Mouse (Mus musculus): Measurements from ENCODE around the gene Lingo2. TPM values are rescaled to one million over a fixed set of nuclear protein-coding genes. Genes with fewer than 3 reads are reported as not detected.
"Not testable (repeated sequence)": the region's sequence is repeated elsewhere in the genome, so short reads cannot be mapped to it uniquely, and the experiment has no call there.

The Lingo2 gene
- polyA plus RNA-seq, 1 experiment from 2014 or later, result 9.9 TPM

DNA sequence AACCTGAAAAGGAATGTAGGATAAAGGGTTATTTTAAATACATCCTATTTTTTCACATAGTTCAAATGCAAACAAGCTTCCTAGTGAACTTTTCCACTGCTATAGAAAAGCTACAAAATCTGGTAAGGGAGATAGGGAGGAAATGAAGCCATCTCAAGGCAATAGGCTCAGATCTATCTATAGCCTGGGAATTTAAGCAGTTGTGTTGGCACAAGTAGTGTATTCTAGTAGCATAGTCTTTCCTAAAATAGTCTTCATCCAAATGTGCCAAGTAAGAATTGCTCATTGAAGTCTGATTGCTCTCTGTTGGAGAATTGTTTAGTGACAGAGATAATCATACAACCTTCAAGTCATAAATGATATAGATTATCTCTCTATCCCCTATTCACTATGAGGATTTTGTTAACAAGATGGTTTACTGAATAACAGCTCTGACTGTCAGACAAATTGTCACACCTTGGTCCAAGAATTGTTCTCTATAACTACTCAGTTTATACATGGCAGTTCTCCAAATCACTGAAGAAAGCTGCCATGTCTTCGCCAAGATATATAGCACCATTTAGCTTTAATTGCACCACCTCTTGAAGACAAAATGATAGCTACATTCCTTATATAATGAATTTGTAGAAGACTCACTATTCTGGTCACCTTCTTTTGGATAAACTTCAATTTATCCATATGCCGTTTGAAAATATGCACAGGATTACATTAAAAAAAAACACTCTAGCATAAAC is 688.9 kb downstream of the Lingo2 start:
- Histone ChIP-seq H3K9me3 (replicated peaks) (no peaks in the 10 kb centered on the region), H3K27ac (no peak overlapping the region), H3K4me2 (no peak overlapping the region), H3K4me3 (no peak overlapping the region), H3K36me3 (ENCODE audit: poor library complexity, severe bottlenecking) (no peaks in the 10 kb centered on the region), H3K27me3 (no peaks in the 10 kb centered on the region), H3K9ac (no peak overlapping the region), H3K4me1 (no peaks in the 10 kb centered on the region)
- ATAC-seq, result no peak
- WGBS, result 87% methylated on average over 2 of the region's 2 CpGs

GRCm38 (mm10) chr4:36186231-36186922 is 765.2 kb downstream of the Lingo2 start:
- 25% methylated on average over 7 of the region's 7 CpGs for WGBS
- peak; percentile 71 for ATAC-seq
- H3K4me3 ChIP-seq, result no peak overlapping the region

GRCm38 (mm10) chr4:36183643-36184042 is 767.9 kb downstream of the Lingo2 start:
- no peaks in the 10 kb centered on the region for H3K36me3 ChIP-seq (ENCODE audit: poor library complexity, severe bottlenecking)
- ATAC-seq, result peak; percentile 68
- peaks cover 12% of the 10 kb centered on the region for H3K4me1 ChIP-seq
- H3K27me3 ChIP-seq, result no peaks in the 10 kb centered on the region
- H3K4me2 ChIP-seq, result no peak overlapping the region
- no peak overlapping the region for H3K4me3 ChIP-seq
- no peak overlapping the region for H3K9ac ChIP-seq
- 44% methylated on average over 4 of the region's 4 CpGs for WGBS
- H3K9me3 ChIP-seq (replicated peaks), result no peaks in the 10 kb centered on the region
- no peak overlapping the region for H3K27ac ChIP-seq

More at GRCm38 (mm10) chr4:36186231-36186922, 765.2 kb downstream of the Lingo2 start:
- peak overlapping the region; percentile 38 for H3K4me2 ChIP-seq
- 0 out of 2 replicates have a peak overlapping the region, but pooled peaks have one; percentile 30 for H3K9ac ChIP-seq
- no peaks in the 10 kb centered on the region for H3K36me3 ChIP-seq (ENCODE audit: poor library complexity, severe bottlenecking)
- H3K9me3 ChIP-seq (replicated peaks), result no peaks in the 10 kb centered on the region
- no peaks in the 10 kb centered on the region for H3K27me3 ChIP-seq
- H3K4me1 ChIP-seq, result peaks cover 12% of the 10 kb centered on the region
- H3K27ac ChIP-seq, result peak overlapping the region; percentile 35; the same call in 1 of the 2 replicates

DNA sequence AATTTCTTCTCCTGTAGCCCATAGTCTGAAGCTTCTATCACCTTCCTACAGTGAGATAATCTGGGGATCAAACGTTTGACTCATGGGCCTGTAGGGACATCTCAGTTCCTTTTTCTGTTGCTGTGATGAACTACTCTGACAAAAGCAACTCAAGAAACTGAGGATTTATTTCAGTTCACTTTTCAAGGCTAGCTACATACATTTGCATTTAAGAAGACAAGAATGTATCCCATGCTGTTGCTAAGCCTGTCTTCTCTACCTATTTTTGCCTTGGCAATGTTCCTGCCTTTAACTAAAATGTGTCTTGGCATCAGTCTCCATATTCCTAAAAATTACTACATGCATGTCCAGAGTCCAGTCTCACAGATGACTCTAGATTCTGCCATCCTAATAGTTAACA is 781.4 kb downstream of the Lingo2 start:
- Histone ChIP-seq H3K36me3 (ENCODE audit: poor library complexity, severe bottlenecking) (no peaks in the 10 kb centered on the region), H3K4me1 (no peaks in the 10 kb centered on the region), H3K4me3 (no peak overlapping the region), H3K27ac (no peak overlapping the region), H3K9me3 (replicated peaks) (no peaks in the 10 kb centered on the region), H3K27me3 (no peaks in the 10 kb centered on the region), H3K4me2 (no peak overlapping the region), H3K9ac (no peak overlapping the region)
- WGBS, result 49% methylated on average over 1 of the region's 1 CpGs
- ATAC-seq, result no peak

DNA sequence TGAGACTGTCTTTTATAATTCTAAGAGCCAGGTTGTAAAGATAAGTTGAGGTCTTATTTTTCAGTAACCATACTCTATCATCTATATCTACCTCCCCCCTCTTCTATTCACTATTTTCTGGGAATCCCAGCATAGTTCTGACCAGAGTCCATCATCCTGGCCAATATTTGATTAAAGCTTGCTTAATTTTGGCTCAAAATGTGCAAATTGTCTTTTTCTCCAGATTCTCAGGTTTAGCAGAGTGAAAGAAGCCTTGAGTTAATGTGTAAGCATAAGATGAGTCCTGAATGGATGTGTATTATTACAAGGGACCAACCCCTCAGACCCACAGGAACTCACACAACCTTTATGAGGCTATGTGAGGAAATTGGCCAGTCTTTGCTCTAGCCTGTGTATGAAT is 820.2 kb downstream of the Lingo2 start:
- Histone ChIP-seq H3K9me3 (replicated peaks) (no peaks in the 10 kb centered on the region), H3K4me3 (no peak overlapping the region), H3K27ac (no peak overlapping the region), H3K9ac (no peak overlapping the region), H3K4me2 (no peak overlapping the region), H3K4me1 (no peaks in the 10 kb centered on the region), H3K36me3 (ENCODE audit: poor library complexity, severe bottlenecking) (no peaks in the 10 kb centered on the region), H3K27me3 (no peaks in the 10 kb centered on the region)
- no peak for ATAC-seq

- no peaks in the 10 kb centered on the region for H3K27me3 ChIP-seq
- no peak overlapping the region for H3K4me3 ChIP-seq
- 88% methylated on average over 4 of the region's 4 CpGs for WGBS
- H3K9ac ChIP-seq, result no peak overlapping the region
- no peak overlapping the region for H3K27ac ChIP-seq
- ATAC-seq, result no peak
- H3K9me3 ChIP-seq (replicated peaks), result no peaks in the 10 kb centered on the region
- H3K4me2 ChIP-seq, result no peak overlapping the region
- no peaks in the 10 kb centered on the region for H3K4me1 ChIP-seq
- H3K36me3 ChIP-seq (ENCODE audit: poor library complexity, severe bottlenecking), result no peaks in the 10 kb centered on the region
Measured at GRCm38 (mm10) chr4:36095482-36095881, 856.1 kb downstream of the Lingo2 start.

DNA sequence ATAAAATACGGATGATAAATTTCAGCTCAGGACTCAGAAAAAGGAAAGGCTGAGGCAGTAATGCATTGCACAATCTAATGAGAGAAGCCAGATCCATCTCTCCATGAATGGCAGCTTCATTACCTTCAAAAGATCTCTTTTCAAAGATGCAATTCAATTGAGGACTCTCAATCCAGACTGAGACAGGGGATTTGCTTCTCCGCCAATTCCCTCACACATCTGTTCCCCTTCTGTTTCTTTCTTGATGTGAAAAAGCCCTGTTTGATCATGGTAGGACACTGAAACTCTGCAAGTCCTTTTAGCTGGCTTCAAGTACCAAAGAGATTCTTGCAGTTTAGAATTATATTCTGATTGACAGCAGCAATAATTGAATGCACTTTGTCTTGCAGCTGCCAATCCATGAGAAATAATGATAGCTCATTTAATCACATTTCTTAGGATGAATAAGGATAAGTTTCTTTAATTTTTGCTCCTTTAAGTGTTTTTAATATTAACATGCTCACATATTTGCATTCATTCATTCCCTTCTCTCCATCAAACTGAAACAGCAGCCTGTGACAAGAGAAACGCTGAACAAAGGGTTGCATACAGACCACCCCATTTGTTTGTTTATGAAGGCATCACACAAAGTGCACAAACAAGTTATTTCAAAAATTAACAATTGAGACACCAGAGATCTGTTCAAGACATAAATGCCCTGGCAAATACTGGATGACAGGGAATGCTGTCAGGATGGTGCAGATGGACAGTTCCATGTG is 870.3 kb downstream of the Lingo2 start:
- peak; percentile 87 for ATAC-seq
- WGBS, result 13% methylated on average over 3 of the region's 3 CpGs
- no peaks in the 10 kb centered on the region for H3K36me3 ChIP-seq (ENCODE audit: poor library complexity, severe bottlenecking)

DNA sequence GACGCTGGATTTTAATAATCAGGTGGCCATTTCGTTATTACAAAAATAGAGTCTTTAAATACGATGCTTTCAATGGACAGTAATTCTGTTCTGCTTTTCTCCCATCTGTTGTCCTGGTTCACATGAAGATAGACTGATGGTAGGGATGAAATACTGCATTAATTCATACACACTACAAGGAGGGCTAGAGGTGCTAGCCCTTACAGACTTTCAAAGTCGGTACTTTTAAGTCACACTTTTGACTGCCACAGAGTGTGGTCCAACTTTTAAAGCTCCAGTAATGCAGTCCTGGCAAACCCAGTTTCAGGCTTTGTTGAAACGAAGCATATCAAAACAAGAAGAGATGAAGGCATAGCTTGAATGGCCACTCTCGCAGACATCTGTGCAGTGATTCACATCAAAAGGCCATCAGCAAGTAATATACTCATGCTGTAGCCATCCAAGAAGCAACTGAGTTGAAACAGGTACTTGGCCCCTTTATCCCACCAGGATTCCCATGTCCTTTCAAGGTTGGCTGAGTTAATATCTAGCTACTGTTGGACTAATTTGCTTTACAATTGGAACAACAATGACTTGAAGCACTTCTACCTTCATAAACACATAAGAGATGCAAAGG is 872.5 kb downstream of the Lingo2 start:
- peak; percentile 43; the same call in 1 of the 2 replicates for ATAC-seq

More for the DNA sequence above, 870.3 kb downstream of the Lingo2 start:
- Histone ChIP-seq H3K4me3 (no peak overlapping the region), H3K4me2 (no peak overlapping the region), H3K27me3 (no peaks in the 10 kb centered on the region), H3K4me1 (peaks cover 11% of the 10 kb centered on the region), H3K9me3 (replicated peaks) (no peaks in the 10 kb centered on the region), H3K9ac (no peak overlapping the region), H3K27ac (peak overlapping the region; percentile 44)

DNA sequence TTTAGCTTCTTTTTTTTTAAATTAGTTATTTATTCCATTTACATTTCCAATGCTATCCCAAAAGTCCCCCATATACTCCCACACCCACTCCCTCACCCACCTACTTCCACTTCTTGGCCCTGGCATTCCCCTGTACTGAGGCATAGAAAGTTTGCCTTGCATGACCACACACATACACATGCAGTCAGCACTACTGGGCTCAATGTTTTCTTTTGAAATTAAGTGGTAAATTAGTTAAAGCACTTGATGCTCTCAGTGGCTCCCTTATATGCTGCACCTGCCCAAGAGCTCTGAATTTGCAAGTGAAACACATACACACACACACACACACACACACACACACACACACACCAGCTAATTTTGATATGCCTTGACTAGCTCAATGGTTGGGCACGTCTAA is 886.8 kb downstream of the Lingo2 start:
- 50% methylated on average over 1 of the region's 1 CpGs for WGBS
- not testable (repeated sequence) for ATAC-seq; H3K27ac ChIP-seq; H3K4me1 ChIP-seq; H3K4me2 ChIP-seq; H3K9me3 ChIP-seq (replicated peaks); H3K4me3 ChIP-seq; H3K9ac ChIP-seq; H3K27me3 ChIP-seq; H3K36me3 ChIP-seq (ENCODE audit: poor library complexity, severe bottlenecking)

More for the DNA sequence above, 872.5 kb downstream of the Lingo2 start:
- no peaks in the 10 kb centered on the region for H3K27me3 ChIP-seq
- no peak overlapping the region for H3K4me3 ChIP-seq
- H3K4me2 ChIP-seq, result no peak overlapping the region
- no peak overlapping the region for H3K9ac ChIP-seq
- H3K9me3 ChIP-seq (replicated peaks), result no peaks in the 10 kb centered on the region
- H3K36me3 ChIP-seq (ENCODE audit: poor library complexity, severe bottlenecking), result no peaks in the 10 kb centered on the region
- H3K27ac ChIP-seq, result no peak overlapping the region
- peaks cover 11% of the 10 kb centered on the region for H3K4me1 ChIP-seq
- WGBS, result 78% methylated on average over 6 of the region's 6 CpGs

- Histone ChIP-seq H3K4me1 (peaks cover 6% of the 10 kb centered on the region; the same call in 1 of the 2 replicates), H3K4me3 (no peak overlapping the region), H3K9ac (no peak overlapping the region), H3K27ac (no peak overlapping the region), H3K27me3 (no peaks in the 10 kb centered on the region), H3K36me3 (ENCODE audit: poor library complexity, severe bottlenecking) (no peaks in the 10 kb centered on the region), H3K9me3 (replicated peaks) (no peaks in the 10 kb centered on the region), H3K4me2 (no peak overlapping the region)
- ATAC-seq, result no peak
- WGBS, result 34% methylated on average over 6 of the region's 6 CpGs
Measured at GRCm38 (mm10) chr4:36052791-36053376, 898.7 kb downstream of the Lingo2 start.

- 93% methylated on average over 3 of the region's 3 CpGs for WGBS
- Histone ChIP-seq H3K4me2 (no peak overlapping the region), H3K36me3 (ENCODE audit: poor library complexity, severe bottlenecking) (no peaks in the 10 kb centered on the region), H3K9ac (no peak overlapping the region), H3K9me3 (replicated peaks) (no peaks in the 10 kb centered on the region), H3K4me3 (no peak overlapping the region), H3K4me1 (no peaks in the 10 kb centered on the region), H3K27ac (no peak overlapping the region), H3K27me3 (no peaks in the 10 kb centered on the region)
- no peak; the same call in 1 of the 2 replicates for ATAC-seq
Measured at GRCm38 (mm10) chr4:36040361-36040760, 911.2 kb downstream of the Lingo2 start.
